Mouse (Mus musculus): ENCODE results near the gene Hs6st3. TPM values are rescaled to one million over a fixed set of nuclear protein-coding genes. Genes with fewer than 3 reads are reported as not detected.

Gene Hs6st3
- polyA plus RNA-seq, 2 experiments, result 0.02 TPM; not detected in 1

DNA sequence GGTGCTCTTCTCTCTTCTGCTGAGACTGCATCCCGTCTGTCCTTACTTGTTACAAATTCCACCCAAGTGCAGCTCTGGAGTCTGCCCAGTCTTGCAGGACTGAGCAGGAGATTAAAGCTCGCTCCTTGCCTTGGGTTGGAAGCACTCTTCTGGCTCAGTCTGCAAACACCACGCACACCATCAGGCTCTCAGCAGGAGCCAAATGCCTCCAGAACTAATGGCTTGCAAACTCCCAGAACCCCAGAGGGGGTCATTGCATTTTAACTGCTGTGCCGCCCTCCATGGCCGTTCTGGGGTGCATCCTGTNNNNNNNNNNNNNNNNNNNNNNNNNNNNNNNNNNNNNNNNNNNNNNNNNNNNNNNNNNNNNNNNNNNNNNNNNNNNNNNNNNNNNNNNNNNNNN is 714.0 kb downstream of the Hs6st3 start:
- Histone ChIP-seq H3K36me3 (replicated peaks; ENCODE audit: control insufficient read depth, insufficient read depth, low read depth) (no peaks in the 10 kb centered on the region), H3K4me1 (replicated peaks; ENCODE audit: control insufficient read depth in 2 of 2, insufficient read depth in 2 of 2, low read length in 1 of 2) (no peaks in the 10 kb centered on the region), H3K4me3 (ENCODE audit: insufficient read depth in 1 of 2, low read depth in 2 of 2, low read length in 2 of 2) (no peak overlapping the region), H3K27me3 (ENCODE audit: control insufficient read depth, insufficient read depth, low read length) (no peaks in the 10 kb centered on the region), H3K9me3 (ENCODE audit: control insufficient read depth, low read length) (no peaks in the 10 kb centered on the region), H3K4me2 (ENCODE audit: low read depth) (no peak overlapping the region), H3K9ac (replicated peaks) (no peak overlapping the region), H3K27ac (no peak overlapping the region)
- WGBS (ENCODE audit: insufficient replicate concordance), result 23% methylated on average over 5 of the region's 5 CpGs
- no peak for ATAC-seq (ENCODE audit: insufficient read depth)
- TF ChIP-seq EP300 (IDR thresholded peaks at IDR 0.05; ENCODE audit: low read depth) (no peak), CTCF (IDR thresholded peaks at IDR 0.05; ENCODE audit: low read depth) (no peak)
- no peak for DNase-seq (ENCODE audit: low read depth in 3 of 3, low spot score in 3 of 3)

DNA sequence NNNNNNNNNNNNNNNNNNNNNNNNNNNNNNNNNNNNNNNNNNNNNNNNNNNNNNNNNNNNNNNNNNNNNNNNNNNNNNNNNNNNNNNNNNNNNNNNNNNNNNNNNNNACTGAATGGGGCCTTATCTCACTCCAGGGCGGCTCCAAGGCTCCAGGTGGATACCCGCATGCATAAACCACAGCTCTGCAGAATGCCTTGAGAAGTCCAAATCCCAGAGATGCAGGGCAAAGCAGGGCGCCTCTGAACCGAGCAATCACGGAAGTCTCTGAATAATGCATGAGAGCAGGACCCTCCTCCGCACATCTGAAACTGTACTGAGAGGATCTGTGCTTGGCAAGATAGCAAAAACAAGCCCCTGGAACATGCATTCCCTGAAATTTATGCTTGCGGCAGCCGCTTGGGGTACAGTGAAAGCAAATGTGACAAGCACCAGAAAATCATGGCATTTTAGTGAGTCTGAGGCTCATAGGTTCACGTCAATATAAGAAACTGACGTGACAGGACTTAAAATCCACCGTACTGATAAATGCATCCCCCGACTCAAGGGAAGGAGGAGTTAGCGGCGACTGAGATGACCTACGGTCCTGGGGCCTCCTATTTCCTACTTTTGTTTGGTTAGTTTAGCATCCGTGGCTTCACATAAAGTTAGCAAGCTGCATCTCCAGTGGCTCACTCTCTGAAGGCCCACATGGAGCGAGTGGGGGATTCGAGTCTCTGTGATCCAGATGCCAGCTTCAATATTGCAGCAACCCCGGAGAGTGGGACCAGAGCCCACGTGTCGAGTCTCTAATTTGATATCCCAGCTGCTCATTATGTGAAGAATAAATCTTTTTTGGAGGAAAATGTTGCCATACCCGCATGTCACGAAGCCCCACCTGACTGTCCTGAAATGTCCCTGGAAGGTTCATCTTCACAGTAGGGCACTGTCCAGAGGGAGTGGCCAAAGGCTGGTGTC is 719.5 kb downstream of the Hs6st3 start:
- TF ChIP-seq CTCF (IDR thresholded peaks at IDR 0.05; ENCODE audit: low read depth), result no peak
- no peak for TF ChIP-seq EP300 (IDR thresholded peaks at IDR 0.05; ENCODE audit: low read depth)
- WGBS (ENCODE audit: insufficient replicate concordance), result 55% methylated on average over 23 of the region's 23 CpGs

DNA sequence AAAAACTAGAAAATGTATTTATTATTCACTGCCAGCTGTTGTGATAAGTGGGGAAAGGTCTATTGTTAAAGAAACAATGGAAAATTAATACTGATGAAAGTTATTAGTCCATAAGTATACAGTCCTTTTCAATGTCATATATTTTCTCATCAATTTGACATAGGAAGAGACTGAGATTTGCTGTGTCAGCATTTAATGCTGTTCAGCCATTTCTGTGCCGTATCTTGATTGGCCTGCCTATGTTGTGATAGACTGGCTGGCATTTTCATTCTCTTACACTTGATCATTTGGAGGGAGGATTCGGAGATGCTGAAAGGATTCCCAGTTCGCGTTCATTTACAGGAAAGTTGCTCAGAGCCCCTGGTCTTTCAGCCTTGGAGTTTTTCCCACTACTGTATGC is 735.5 kb downstream of the Hs6st3 start:
- no peak overlapping the region for H3K27ac ChIP-seq
- DNase-seq (ENCODE audit: low read depth in 3 of 3, low spot score in 3 of 3) (no peak), ATAC-seq (ENCODE audit: insufficient read depth) (no peak)
- H3K4me2 ChIP-seq (ENCODE audit: low read depth), result no peak overlapping the region
- no peaks in the 10 kb centered on the region for H3K9me3 ChIP-seq (ENCODE audit: control insufficient read depth, low read length)
- H3K27me3 ChIP-seq (ENCODE audit: control insufficient read depth, insufficient read depth, low read length), result no peaks in the 10 kb centered on the region
- H3K36me3 ChIP-seq (replicated peaks; ENCODE audit: control insufficient read depth, insufficient read depth, low read depth), result no peaks in the 10 kb centered on the region
- H3K9ac ChIP-seq (replicated peaks), result no peak overlapping the region
- H3K4me1 ChIP-seq (replicated peaks; ENCODE audit: control insufficient read depth in 2 of 2, insufficient read depth in 2 of 2, low read length in 1 of 2), result no peaks in the 10 kb centered on the region
- 75% methylated on average over 4 of the region's 4 CpGs for WGBS (ENCODE audit: insufficient replicate concordance)
- H3K4me3 ChIP-seq (ENCODE audit: insufficient read depth in 1 of 2, low read depth in 2 of 2, low read length in 2 of 2), result no peak overlapping the region
- no peak for TF ChIP-seq CTCF (IDR thresholded peaks at IDR 0.05; ENCODE audit: low read depth)
- TF ChIP-seq EP300 (IDR thresholded peaks at IDR 0.05; ENCODE audit: low read depth), result no peak

More for the DNA sequence above, 719.5 kb downstream of the Hs6st3 start:
- H3K4me1 ChIP-seq (replicated peaks; ENCODE audit: control insufficient read depth in 2 of 2, insufficient read depth in 2 of 2, low read length in 1 of 2), result no peaks in the 10 kb centered on the region
- no peak for ATAC-seq (ENCODE audit: insufficient read depth)
- H3K36me3 ChIP-seq (replicated peaks; ENCODE audit: control insufficient read depth, insufficient read depth, low read depth), result no peaks in the 10 kb centered on the region
- H3K27me3 ChIP-seq (ENCODE audit: control insufficient read depth, insufficient read depth, low read length), result no peaks in the 10 kb centered on the region
- H3K4me2 ChIP-seq (ENCODE audit: low read depth), result no peak overlapping the region
- DNase-seq (ENCODE audit: low read depth in 3 of 3, low spot score in 3 of 3), result no peak
- no peak overlapping the region for H3K9ac ChIP-seq (replicated peaks)
- H3K9me3 ChIP-seq (ENCODE audit: control insufficient read depth, low read length), result no peaks in the 10 kb centered on the region
- H3K27ac ChIP-seq, result no peak overlapping the region
- H3K4me3 ChIP-seq (ENCODE audit: insufficient read depth in 1 of 2, low read depth in 2 of 2, low read length in 2 of 2), result no peak overlapping the region

DNA sequence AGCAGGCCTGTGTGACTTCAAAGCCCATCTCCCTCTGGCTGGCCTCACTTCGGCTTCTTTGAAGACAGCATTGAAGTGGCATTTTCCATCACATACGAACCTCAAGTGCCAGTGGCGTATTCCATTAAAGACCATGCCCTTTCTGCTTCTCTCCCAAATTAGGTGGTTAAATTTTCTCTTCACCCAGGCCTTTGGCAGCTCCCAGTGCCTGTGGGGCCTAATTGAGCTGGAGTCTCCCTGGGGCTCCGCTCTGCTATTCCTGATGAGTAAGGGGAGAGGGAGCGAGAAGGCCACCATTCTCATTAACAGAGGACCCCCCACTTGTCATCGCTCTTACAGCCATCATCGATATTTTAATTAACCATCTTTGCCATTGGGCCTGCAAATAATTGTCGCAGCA is 754.8 kb downstream of the Hs6st3 start:
- Histone ChIP-seq H3K4me2 (ENCODE audit: low read depth) (no peak overlapping the region), H3K4me3 (ENCODE audit: insufficient read depth in 1 of 2, low read depth in 2 of 2, low read length in 2 of 2) (no peak overlapping the region), H3K9ac (replicated peaks) (no peak overlapping the region), H3K27ac (no peak overlapping the region), H3K36me3 (replicated peaks; ENCODE audit: control insufficient read depth, insufficient read depth, low read depth) (no peaks in the 10 kb centered on the region), H3K27me3 (ENCODE audit: control insufficient read depth, insufficient read depth, low read length) (no peaks in the 10 kb centered on the region), H3K9me3 (ENCODE audit: control insufficient read depth, low read length) (no peaks in the 10 kb centered on the region), H3K4me1 (replicated peaks; ENCODE audit: control insufficient read depth in 2 of 2, insufficient read depth in 2 of 2, low read length in 1 of 2) (no peaks in the 10 kb centered on the region)
- no peak for ATAC-seq (ENCODE audit: insufficient read depth)
- DNase-seq (ENCODE audit: low read depth in 3 of 3, low spot score in 3 of 3), result no peak
- TF ChIP-seq EP300 (IDR thresholded peaks at IDR 0.05; ENCODE audit: low read depth), result no peak
- TF ChIP-seq CTCF (IDR thresholded peaks at IDR 0.05; ENCODE audit: low read depth), result no peak
- WGBS (ENCODE audit: insufficient replicate concordance), result 67% methylated on average over 8 of the region's 8 CpGs

DNA sequence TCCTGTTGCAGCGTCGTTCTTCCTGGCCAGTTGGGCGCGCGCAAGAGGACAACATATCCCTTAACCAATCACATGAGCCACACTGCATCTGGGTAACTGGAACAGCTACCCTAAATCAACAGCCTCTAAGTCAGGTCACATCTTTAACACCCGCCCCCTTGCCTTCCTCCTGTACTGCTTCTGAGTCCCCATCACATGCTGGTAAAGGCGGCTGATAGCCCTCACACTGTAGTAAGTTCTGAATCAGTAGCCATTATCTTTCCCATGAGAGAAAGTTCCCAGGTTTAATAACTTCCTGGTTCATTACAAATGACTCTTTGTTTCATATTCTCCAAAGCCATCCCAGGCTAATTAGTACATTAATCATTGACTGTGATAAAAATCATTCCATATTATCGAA is 757.0 kb downstream of the Hs6st3 start:
- Histone ChIP-seq H3K4me3 (ENCODE audit: insufficient read depth in 1 of 2, low read depth in 2 of 2, low read length in 2 of 2) (no peak overlapping the region), H3K4me2 (ENCODE audit: low read depth) (no peak overlapping the region), H3K36me3 (replicated peaks; ENCODE audit: control insufficient read depth, insufficient read depth, low read depth) (no peaks in the 10 kb centered on the region), H3K27ac (no peak overlapping the region), H3K9ac (replicated peaks) (no peak overlapping the region), H3K4me1 (replicated peaks; ENCODE audit: control insufficient read depth in 2 of 2, insufficient read depth in 2 of 2, low read length in 1 of 2) (no peaks in the 10 kb centered on the region), H3K9me3 (ENCODE audit: control insufficient read depth, low read length) (no peaks in the 10 kb centered on the region), H3K27me3 (ENCODE audit: control insufficient read depth, insufficient read depth, low read length) (no peaks in the 10 kb centered on the region)
- ATAC-seq (ENCODE audit: insufficient read depth) (no peak), DNase-seq (ENCODE audit: low read depth in 3 of 3, low spot score in 3 of 3) (no peak)
- 74% methylated on average over 8 of the region's 8 CpGs for WGBS (ENCODE audit: insufficient replicate concordance)
- TF ChIP-seq CTCF (IDR thresholded peaks at IDR 0.05; ENCODE audit: low read depth) (no peak), EP300 (IDR thresholded peaks at IDR 0.05; ENCODE audit: low read depth) (no peak)

Measured in liver, embryonic 14.5 days (tissue).